Mouse (Mus musculus): ENCODE measurements around the gene Setx. TPM values are rescaled to one million over a fixed set of nuclear protein-coding genes. Genes with fewer than 3 reads are reported as not detected.

Setx gene
- total and polyA plus RNA-seq, 2 experiments = 1.8 to 13.6 TPM

- Histone ChIP-seq H3K9ac (ENCODE audit: low read depth, low read length) (no peak overlapping the region), H3K36me3 (ENCODE audit: control insufficient read depth, insufficient read depth, low read length) (peaks cover 2% of the 10 kb centered on the region; the same call in 1 of the 2 replicates), H3K27ac (replicated peaks; ENCODE audit: insufficient read depth, low read depth, low read length) (no peak overlapping the region), H3K4me1 (ENCODE audit: control insufficient read depth, insufficient read depth, low read length) (no peaks in the 10 kb centered on the region), H3K79me2 (ENCODE audit: control insufficient read depth, insufficient read depth, low read length) (no peaks in the 10 kb centered on the region), H3K4me3 (ENCODE audit: insufficient read depth, low read depth, low read length) (no peak overlapping the region), H3K27me3 (ENCODE audit: control insufficient read depth, insufficient read depth, low read length) (no peaks in the 10 kb centered on the region)
- DNase-seq (ENCODE audit: extremely low read depth, low read depth, low spot score) = no peak
- WGBS = 86% methylated on average over 6 of the region's 6 CpGs
- TF ChIP-seq POLR2A (IDR thresholded peaks at IDR 0.05; ENCODE audit: extremely low read depth, insufficient read depth, low read length) = no peak
Observed at GRCm38 (mm10) chr2:29186209-29186608, 62.2 kb downstream of the Setx start.

DNA sequence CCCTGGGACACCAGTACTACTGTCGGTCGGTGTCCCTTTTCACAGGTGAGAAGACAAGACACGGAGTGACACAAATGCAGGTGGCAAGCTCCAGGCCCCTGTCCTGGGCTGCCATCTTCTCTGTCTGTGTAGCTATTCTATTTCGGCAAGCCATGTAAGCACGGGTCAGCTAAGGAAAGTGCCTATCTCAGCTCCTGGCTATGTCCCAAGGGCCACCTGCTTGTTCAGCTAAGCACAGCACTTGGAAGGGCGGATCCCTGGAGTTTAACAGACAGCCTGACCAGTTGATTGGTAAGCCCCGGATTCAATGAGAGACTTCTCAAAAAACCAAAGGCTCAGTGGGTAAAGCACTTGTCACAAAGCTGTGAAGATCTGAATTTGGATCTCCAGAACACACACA, 66.4 kb downstream of the Setx start:
- Histone ChIP-seq H3K79me2 (ENCODE audit: control insufficient read depth, insufficient read depth, low read length) (no peaks in the 10 kb centered on the region), H3K27me3 (ENCODE audit: control insufficient read depth, insufficient read depth, low read length) (peaks cover 8% of the 10 kb centered on the region), H3K27ac (replicated peaks; ENCODE audit: insufficient read depth, low read depth, low read length) (no peak overlapping the region), H3K9ac (ENCODE audit: low read depth, low read length) (no peak overlapping the region), H3K4me3 (ENCODE audit: insufficient read depth, low read depth, low read length) (no peak overlapping the region), H3K4me1 (ENCODE audit: control insufficient read depth, insufficient read depth, low read length) (no peaks in the 10 kb centered on the region), H3K36me3 (ENCODE audit: control insufficient read depth, insufficient read depth, low read length) (no peaks in the 10 kb centered on the region)
- WGBS = 76% methylated on average over 7 of the region's 7 CpGs
- TF ChIP-seq POLR2A (IDR thresholded peaks at IDR 0.05; ENCODE audit: extremely low read depth, insufficient read depth, low read length) = no peak
- TF ChIP-seq CTCF (IDR thresholded peaks at IDR 0.05; ENCODE audit: low read depth, low read length) = no peak
- no peak for DNase-seq (ENCODE audit: extremely low read depth, low read depth, low spot score)

GRCm38 (mm10) chr2:29191216-29192215, 67.5 kb downstream of the Setx start:
- DNase-seq (ENCODE audit: extremely low read depth, low read depth, low spot score) = no peak
- Histone ChIP-seq H3K36me3 (ENCODE audit: control insufficient read depth, insufficient read depth, low read length) (no peaks in the 10 kb centered on the region), H3K27ac (replicated peaks; ENCODE audit: insufficient read depth, low read depth, low read length) (no peak overlapping the region), H3K9ac (ENCODE audit: low read depth, low read length) (no peak overlapping the region), H3K4me1 (ENCODE audit: control insufficient read depth, insufficient read depth, low read length) (no peaks in the 10 kb centered on the region), H3K27me3 (ENCODE audit: control insufficient read depth, insufficient read depth, low read length) (peaks cover 10% of the 10 kb centered on the region), H3K79me2 (ENCODE audit: control insufficient read depth, insufficient read depth, low read length) (no peaks in the 10 kb centered on the region), H3K4me3 (ENCODE audit: insufficient read depth, low read depth, low read length) (no peak overlapping the region)
- TF ChIP-seq POLR2A (IDR thresholded peaks at IDR 0.05; ENCODE audit: extremely low read depth, insufficient read depth, low read length) (no peak), CTCF (IDR thresholded peaks at IDR 0.05; ENCODE audit: low read depth, low read length) (no peak)
- WGBS = 77% methylated on average over 10 of the region's 10 CpGs

DNA sequence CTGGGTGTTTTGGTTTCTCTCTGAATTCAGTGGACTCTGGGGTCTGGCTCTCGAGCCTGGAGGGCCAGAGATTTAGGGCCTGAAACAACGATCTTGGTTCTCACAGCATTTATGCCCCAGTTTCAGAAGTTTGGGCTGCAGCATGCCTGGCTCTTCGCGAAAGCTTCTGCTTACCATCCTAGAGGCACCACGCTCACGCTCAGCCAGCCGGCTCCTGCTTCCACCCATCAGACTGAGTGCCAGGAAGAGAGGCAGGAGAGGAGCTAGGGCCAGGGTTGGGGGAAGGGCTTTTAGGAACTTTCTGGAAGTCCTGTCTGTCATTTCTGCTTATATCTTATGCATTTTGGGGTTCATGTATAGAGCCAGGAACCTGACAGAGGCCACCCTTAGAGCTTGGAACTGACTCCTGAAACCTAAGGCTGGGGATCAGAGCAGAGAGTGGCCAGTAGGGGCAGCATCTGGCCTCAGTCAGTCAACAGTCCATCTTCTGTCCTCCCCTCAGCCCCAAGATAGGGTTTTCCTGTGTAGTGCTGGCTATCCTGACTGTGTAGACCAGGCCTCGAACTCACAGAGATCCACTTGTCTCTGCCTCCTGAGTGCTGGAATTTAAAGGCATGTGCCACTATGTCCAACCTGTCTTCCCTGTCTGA, 68.8 kb downstream of the Setx start:
- H3K27ac ChIP-seq (replicated peaks; ENCODE audit: insufficient read depth, low read depth, low read length) = no peak overlapping the region
- H3K79me2 ChIP-seq (ENCODE audit: control insufficient read depth, insufficient read depth, low read length) = no peaks in the 10 kb centered on the region
- no peak overlapping the region for H3K9ac ChIP-seq (ENCODE audit: low read depth, low read length)
- H3K4me1 ChIP-seq (ENCODE audit: control insufficient read depth, insufficient read depth, low read length) = no peaks in the 10 kb centered on the region
- TF ChIP-seq POLR2A (IDR thresholded peaks at IDR 0.05; ENCODE audit: extremely low read depth, insufficient read depth, low read length) = no peak
- TF ChIP-seq CTCF (IDR thresholded peaks at IDR 0.05; ENCODE audit: low read depth, low read length) = peak; percentile 37; the same call in 1 of the 2 replicates
- H3K27me3 ChIP-seq (ENCODE audit: control insufficient read depth, insufficient read depth, low read length) = peaks cover 10% of the 10 kb centered on the region
- H3K36me3 ChIP-seq (ENCODE audit: control insufficient read depth, insufficient read depth, low read length) = no peaks in the 10 kb centered on the region
- DNase-seq (ENCODE audit: extremely low read depth, low read depth, low spot score) = no peak
- H3K4me3 ChIP-seq (ENCODE audit: insufficient read depth, low read depth, low read length) = no peak overlapping the region
- 84% methylated on average over 8 of the region's 8 CpGs for WGBS

DNA sequence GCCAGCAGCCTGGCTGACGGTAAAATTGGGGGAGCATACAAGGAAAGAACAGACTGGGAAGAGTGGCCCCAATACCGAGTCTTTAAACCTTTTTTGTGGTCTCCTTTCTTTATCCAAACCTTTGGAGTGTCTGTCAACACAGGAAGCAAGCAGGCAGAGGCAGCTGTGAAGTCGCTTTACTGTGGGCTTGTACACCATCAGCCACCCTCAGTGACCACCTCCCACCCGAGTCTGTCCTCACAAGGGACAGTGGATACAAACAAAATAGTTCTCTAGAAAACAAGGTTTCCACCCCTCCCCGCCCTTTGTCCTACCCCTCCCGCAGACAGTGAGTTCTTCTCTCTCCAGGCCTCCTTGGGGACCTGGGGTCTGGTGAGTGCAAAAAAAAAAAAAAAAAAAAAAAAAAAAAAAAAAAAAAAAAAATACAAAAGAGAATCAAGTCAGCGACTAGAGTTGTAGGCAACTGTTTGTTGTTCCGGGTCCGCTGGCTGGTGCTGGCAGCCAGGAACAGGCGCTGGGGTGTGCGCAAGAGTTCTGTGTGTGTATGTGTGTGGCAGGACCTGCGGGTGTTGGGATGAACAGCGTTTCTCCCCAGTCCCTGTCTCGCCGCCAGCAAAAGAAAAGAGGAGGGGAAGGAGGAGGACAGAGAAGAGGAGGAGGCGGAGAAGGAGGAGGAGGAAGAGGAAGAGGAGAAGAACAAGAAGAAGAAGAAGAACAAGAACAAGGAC, 70.0 kb downstream of the Setx start:
- Histone ChIP-seq H3K79me2 (ENCODE audit: control insufficient read depth, insufficient read depth, low read length) (no peaks in the 10 kb centered on the region), H3K9ac (ENCODE audit: low read depth, low read length) (no peak overlapping the region), H3K27ac (replicated peaks; ENCODE audit: insufficient read depth, low read depth, low read length) (no peak overlapping the region), H3K4me1 (ENCODE audit: control insufficient read depth, insufficient read depth, low read length) (no peaks in the 10 kb centered on the region), H3K4me3 (ENCODE audit: insufficient read depth, low read depth, low read length) (no peak overlapping the region), H3K27me3 (ENCODE audit: control insufficient read depth, insufficient read depth, low read length) (peaks cover 10% of the 10 kb centered on the region), H3K36me3 (ENCODE audit: control insufficient read depth, insufficient read depth, low read length) (no peaks in the 10 kb centered on the region)
- WGBS = 41% methylated on average over 16 of the region's 16 CpGs
- no peak for TF ChIP-seq POLR2A (IDR thresholded peaks at IDR 0.05; ENCODE audit: extremely low read depth, insufficient read depth, low read length)
- TF ChIP-seq CTCF (IDR thresholded peaks at IDR 0.05; ENCODE audit: low read depth, low read length) = no peak
- DNase-seq (ENCODE audit: extremely low read depth, low read depth, low spot score) = no peak

Measured in liver, adult 2 months (tissue).